Mouse (Mus musculus): ENCODE results near the gene Nemp1.

Nemp1 gene

GRCm38 (mm10) chr10:127721671-127722418, 55.1 kb downstream of the Nemp1 start:
- no peak for DNase-seq (ENCODE audit: low spot score in 2 of 2)

- DNase-seq (ENCODE audit: low spot score in 2 of 2): no peak
Observed at GRCm38 (mm10) chr10:127724178-127724577, 57.5 kb downstream of the Nemp1 start, which contains the start of gene Tac2. Gene Tac2, plus strand, starts transcription at chr10:127724478.

- no peak for DNase-seq (ENCODE audit: low spot score in 2 of 2)
Observed at GRCm38 (mm10) chr10:127725136-127725535, 58.4 kb downstream of the Nemp1 start.

GRCm38 (mm10) chr10:127728437-127728836, 61.7 kb downstream of the Nemp1 start:
- DNase-seq (ENCODE audit: low spot score in 2 of 2): no peak

- DNase-seq (ENCODE audit: low spot score in 2 of 2): no peak
Observed at GRCm38 (mm10) chr10:127730285-127730932, 63.7 kb downstream of the Nemp1 start.

- DNase-seq (ENCODE audit: low spot score in 2 of 2): no peak
Observed at GRCm38 (mm10) chr10:127730933-127731310, 64.2 kb downstream of the Nemp1 start.

GRCm38 (mm10) chr10:127731397-127731796, 64.7 kb downstream of the Nemp1 start:
- no peak for DNase-seq (ENCODE audit: low spot score in 2 of 2)

GRCm38 (mm10) chr10:127734434-127734833, 67.7 kb downstream of the Nemp1 start:
- no peak for DNase-seq (ENCODE audit: low spot score in 2 of 2)

GRCm38 (mm10) chr10:127736266-127736665, 69.6 kb downstream of the Nemp1 start:
- DNase-seq (ENCODE audit: low spot score in 2 of 2): no peak

GRCm38 (mm10) chr10:127736916-127737315, 70.2 kb downstream of the Nemp1 start:
- DNase-seq (ENCODE audit: low spot score in 2 of 2): no peak

- no peak for DNase-seq (ENCODE audit: low spot score in 2 of 2)
Observed at GRCm38 (mm10) chr10:127737552-127737951, 70.9 kb downstream of the Nemp1 start.

- no peak for DNase-seq (ENCODE audit: low spot score in 2 of 2)
Observed at GRCm38 (mm10) chr10:127738151-127738882, 71.6 kb downstream of the Nemp1 start.

- peak; percentile 70 to 80 for DNase-seq (ENCODE audit: low spot score in 2 of 2)
Observed at GRCm38 (mm10) chr10:127739083-127739660, 72.5 kb downstream of the Nemp1 start, which contains the start of gene Zbtb39. Gene Zbtb39, plus strand, starts transcription at chr10:127739538.

GRCm38 (mm10) chr10:127739661-127740161, 73.0 kb downstream of the Nemp1 start:
- DNase-seq (ENCODE audit: low spot score in 2 of 2): peak; percentile 22 to 42

GRCm38 (mm10) chr10:127744661-127745060, 78.0 kb downstream of the Nemp1 start:
- peak in 1 of 2 experiments; percentile 30 for DNase-seq (ENCODE audit: low spot score in 2 of 2)

GRCm38 (mm10) chr10:127745886-127746285, 79.2 kb downstream of the Nemp1 start:
- no peak for DNase-seq (ENCODE audit: low spot score in 2 of 2)

- no peak for DNase-seq (ENCODE audit: low spot score in 2 of 2)
Observed at GRCm38 (mm10) chr10:127747254-127747653, 80.6 kb downstream of the Nemp1 start.

- DNase-seq (ENCODE audit: low spot score in 2 of 2): peak in 1 of 2 experiments; percentile 43
Observed at GRCm38 (mm10) chr10:127748847-127749612, 82.3 kb downstream of the Nemp1 start.

- no peak for DNase-seq (ENCODE audit: low spot score in 2 of 2)
Observed at GRCm38 (mm10) chr10:127750136-127750777, 83.6 kb downstream of the Nemp1 start.
